Mouse (Mus musculus): ENCODE measurements at regions not wholly inside any gene's neighbourhood (a gene's known extent, or its start where the extent isn't known, plus 50 kb on each side); places are given as distances from the start of the nearest gene placed in this dataset.

GRCm38 (mm10) chr9:31559506-31560225 lies 95.4 kb upstream of the Tmem45b start:
- TF ChIP-seq CTCF (IDR thresholded peaks at IDR 0.05; ENCODE audit: extremely low read depth, insufficient read depth, low read length): peak; percentile 97
- TF ChIP-seq POLR2A (IDR thresholded peaks at IDR 0.05; ENCODE audit: extremely low read depth, insufficient read depth, low read length): peak; percentile 43; the same call in 1 of the 2 replicates
